Mouse (Mus musculus) adrenal gland, postnatal 4 days (tissue): ENCODE results near the gene Gm17657. TPM values are rescaled to one million over a fixed set of nuclear protein-coding genes. Genes with fewer than 3 reads are reported as not detected.
A peak's percentile ranks its signal among the peaks of the same experiment; 100 is the strongest.

Experiments
- DNase-seq, 2 experiments: peaks; one replicate each; pipeline ENCODE4 v3.0.0; 2021 to 2022; ENCODE audit warnings: low spot score in 2 of 2, mixed read lengths in 2 of 2
- long read RNA-seq, 2 experiments: library from polyadenylated mRNA; stranded (forward); transcript quantifications; one replicate each; pipeline ENCODE4 v2.0.0; 2021
- total RNA-seq, 2 experiments: library from RNA; stranded (reverse); gene quantifications; 2 replicates each; pipeline ENCODE4 v1.2.3; 2021

The Gm17657 gene
- not detected for total RNA-seq
- long read RNA-seq, experiment 1, result 0 reads
- long read RNA-seq, experiment 2, result 0 reads

DNA sequence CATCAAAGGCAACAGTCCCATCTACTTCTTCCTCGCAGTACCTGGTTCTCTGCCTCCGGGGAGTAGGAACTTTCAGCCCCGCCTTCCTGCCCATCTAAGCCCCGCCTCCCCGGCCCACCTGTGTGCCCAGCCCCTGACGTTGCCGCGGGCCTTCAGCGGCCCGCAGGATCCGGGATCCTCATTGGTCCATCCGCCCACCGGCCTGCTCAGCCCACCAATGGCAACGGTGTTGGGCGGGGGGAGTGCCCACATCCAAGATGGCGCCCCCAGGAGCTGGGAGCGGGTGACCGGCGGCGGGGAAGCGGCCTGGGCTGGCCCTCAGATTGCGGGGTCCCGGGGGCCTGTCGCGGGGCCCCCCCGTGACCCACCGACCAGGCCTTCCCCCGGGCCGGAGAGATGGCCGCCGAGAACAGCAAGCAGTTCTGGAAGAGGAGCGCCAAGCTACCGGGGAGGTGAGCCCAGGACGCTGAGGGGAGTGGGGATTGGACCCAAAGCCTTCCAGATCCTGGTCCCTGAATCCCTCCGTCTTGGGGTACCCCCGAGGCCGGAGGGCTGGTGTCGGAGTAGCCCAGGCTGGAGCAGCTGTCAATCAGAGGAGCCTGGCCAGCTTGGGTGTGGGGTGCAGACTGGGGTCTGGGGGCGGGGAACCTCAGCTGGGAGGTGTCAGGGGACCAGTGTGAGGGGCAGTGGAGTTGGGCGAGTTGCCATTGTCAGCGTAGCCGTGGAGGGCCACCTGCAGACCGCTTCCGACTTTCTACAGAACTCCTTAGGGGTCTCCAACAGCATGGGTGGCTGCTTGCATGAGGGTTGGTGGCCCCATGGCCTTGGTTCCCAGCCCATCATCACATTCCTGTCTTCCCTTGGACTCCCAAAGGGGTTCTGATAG is at the start of gene Gm17657, which contains the start of gene Tbc1d22b:
TSS of gene Gm17657 (minus strand) at position 96 of the 886 bp plus-strand sequence.
TSS of gene Tbc1d22b (plus strand) at position 243 of the 886 bp plus-strand sequence.
- peak; percentile 84 to 89 for DNase-seq

DNA sequence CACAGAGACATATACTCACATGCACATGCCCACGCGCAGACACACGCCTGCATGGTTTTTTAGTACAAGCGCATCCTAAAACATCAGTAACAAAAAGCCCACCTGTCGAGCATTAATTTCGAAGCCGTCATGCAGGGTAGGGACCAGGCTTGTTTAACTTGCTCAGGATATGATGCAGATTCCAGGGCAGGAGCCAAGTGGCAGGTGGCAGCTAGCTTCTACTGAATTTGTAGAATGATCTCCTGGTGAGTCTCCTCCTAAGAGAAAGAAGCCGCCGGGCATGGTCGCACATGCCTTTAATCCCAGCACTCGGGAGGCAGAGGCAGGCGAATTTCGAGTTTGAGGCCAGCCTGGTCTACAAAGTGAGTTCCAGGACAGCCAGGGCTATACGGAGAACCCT is 49.6 kb upstream of the Gm17657 start:
- DNase-seq, result no peak

DNA sequence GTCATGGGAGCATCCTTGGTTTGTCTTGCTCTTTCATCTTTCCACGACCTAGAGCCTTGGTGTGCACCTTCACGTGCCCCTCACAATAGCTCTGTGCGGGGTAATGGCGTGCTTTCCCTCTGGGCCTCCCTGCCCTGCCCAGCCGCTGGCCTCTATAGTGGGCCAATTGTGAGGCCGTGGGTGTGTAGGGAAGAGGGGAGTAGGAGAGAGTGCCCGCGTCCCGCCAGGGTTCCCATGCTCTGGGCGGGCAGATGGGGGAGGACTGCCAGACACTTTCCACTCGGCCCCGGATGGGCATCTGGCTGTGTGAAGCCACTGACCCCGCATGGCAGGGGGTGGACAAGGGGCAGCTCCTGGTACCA is 47.3 kb upstream of the Gm17657 start:
- DNase-seq, result no peak

DNA sequence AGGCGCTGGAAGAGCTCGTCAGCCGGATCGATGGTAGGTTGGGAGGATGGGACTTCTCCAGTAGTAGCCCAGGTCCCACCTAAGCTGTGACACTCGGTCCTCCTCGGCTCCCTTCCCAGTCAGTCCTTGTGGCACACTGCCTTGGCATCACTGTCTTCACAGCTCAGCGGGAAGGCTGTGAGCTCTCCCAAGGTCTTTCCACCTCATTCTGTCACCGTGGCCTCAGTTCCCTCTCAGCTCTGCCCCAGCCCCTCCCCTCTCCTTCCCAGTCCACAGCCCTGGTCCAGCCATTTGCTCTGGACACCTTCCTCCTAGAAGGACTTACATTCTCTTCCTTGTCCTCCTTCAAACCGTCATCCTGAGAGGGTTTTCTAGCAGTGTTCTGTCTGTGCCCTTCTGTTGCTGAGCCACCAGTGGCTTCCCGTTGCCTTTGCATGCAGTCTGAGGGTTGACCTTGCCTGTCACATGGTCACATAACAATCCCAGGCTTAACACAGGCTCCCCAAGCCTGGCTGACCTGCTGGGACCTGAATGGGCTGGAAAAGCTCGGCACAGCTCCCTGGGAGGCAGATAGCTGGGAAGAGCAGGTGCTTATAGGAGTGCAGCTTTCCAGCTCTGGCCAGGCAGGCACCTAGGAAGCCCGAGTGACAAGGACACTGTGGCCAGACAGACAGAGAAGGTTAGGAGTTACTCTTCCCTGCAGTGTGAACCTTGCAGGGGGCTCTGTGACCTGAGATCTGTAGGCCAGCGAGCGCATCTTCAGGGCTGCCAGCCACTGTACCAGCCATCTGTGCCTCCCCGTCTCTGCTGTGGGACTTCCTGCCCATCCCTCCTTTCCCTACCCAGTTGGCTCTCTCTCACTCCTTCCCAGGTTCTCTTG is 46.7 kb upstream of the Gm17657 start:
- DNase-seq, result no peak

DNA sequence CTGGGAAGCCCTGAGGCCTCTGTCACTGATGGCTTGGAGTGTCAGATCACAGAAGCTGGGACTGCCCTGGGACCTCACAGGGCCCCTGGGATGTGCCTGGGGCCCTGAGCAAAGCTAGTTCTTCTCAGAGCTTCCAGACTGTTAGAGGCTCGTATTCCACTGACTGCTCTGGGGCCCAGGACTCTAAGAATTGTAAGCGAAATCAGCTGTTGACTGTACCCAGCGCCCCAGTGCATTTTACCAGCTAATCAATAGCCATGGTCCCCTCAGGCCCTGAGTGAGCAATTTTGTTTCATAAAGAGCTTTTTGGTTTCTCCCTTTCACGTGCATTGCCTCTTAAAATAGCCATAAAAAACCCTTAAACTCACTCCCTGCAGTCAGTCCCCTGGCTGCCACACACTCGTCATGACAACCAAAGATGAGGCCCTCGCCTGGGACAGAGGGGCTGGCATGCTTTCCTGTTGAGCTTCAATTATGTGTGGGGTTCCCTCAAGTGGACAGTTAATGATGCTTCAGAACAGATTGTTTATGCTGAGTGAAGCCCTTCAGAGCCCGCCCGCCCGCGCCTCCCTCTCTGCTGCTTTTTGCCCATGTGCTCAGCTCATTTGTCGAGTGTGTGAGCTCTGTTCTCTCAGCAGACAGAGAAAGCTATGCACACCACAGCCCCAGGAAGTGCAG is 39.9 kb upstream of the Gm17657 start:
- DNase-seq, result no peak

DNA sequence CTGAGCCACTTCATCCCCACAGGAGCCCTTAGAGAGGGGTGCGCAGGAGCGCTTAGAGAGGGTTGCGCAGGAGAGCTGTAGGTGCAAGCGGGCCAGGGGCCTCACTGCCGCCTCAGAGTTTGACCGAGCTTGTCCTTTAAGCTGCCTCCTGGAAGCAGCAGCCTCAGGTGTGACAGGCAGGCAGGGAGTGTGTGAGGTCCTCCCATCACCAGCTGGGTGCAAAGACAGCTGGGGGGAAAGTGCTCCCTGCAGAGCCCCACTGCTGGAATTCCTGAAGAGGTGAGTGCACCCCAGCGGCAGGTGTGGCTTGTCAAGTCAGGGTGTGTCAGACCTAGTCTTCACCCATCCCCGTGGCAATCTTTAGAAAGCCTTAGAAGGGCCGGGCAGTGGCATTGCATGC is 37.5 kb upstream of the Gm17657 start:
- no peak for DNase-seq

DNA sequence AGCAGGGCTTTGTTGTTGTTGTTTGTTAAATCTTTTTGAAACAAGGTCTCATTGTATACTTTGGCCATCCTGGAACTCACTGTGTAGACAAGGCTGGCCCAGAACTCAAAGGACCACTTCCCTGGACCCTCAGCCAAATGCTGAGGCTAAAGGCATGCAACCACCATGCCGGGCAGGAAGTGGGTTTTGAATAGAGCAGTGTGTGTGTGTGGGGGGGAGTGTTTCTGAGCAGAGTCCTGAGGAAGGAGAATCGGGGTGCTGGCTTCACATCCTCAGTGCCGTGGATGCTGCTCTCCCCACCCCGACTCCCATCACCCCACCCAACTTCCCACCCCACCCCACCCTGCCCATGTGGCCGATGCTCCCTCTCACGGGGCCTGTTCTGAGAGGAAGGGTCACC is 36.0 kb upstream of the Gm17657 start:
- DNase-seq, result no peak

DNA sequence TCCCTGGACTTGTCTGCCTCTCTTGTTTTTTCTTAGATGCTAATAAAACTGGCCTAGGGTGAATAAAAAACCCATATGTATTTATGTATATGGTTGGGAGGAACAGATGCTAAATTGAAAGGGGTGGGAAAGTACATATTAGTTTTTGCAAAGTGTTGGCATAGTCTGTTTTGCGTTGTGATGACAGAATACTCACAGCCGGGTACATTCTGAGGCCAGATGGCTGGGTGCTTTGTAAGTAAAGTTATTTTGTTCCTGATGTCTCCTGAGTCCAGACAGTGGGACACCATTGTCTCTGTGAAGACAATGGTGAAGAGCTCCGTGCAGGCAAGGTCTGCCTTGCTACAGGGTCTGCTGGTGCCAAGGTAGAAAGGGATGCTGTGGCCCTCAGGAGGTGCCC is 35.3 kb upstream of the Gm17657 start:
- DNase-seq, result no peak

DNA sequence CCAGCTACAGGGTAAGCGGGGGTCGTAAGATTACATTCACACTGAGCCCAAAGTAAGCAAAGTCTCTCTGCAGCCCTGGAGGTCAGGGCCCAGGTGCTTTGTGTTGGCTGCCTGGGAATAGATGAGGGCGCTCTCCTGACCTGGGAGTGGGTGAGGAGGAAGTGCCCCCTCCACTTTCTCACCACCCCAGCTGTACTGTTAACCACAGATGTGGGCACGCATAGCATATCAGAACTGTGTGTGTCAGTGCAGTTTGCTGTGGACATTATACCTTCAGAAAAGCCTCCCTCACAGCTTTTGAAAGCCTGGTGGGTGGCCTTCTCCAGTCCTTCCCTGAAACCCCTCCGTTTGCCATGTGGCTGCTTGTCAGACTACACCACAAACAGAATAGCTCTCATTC is 34.9 kb upstream of the Gm17657 start:
- no peak for DNase-seq

DNA sequence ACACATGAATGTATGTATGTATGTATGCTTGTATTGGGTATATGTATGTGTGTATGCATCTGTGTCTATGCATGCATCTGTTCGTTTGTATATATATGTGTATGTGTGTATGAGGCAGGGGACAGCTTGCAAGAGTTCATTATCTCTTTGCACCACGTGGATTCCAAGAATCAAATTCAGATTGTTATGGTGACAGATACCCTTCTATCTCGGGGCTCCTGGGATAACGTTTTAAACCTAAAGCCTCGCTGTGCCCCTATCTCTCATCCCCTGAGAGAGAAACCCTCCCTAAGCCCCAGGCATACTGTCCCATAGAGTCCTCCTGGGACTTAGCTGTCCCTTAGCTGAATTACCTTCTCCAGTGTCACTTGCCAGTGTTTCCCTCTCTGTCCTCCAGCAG is 34.1 kb upstream of the Gm17657 start:
- DNase-seq, result no peak

DNA sequence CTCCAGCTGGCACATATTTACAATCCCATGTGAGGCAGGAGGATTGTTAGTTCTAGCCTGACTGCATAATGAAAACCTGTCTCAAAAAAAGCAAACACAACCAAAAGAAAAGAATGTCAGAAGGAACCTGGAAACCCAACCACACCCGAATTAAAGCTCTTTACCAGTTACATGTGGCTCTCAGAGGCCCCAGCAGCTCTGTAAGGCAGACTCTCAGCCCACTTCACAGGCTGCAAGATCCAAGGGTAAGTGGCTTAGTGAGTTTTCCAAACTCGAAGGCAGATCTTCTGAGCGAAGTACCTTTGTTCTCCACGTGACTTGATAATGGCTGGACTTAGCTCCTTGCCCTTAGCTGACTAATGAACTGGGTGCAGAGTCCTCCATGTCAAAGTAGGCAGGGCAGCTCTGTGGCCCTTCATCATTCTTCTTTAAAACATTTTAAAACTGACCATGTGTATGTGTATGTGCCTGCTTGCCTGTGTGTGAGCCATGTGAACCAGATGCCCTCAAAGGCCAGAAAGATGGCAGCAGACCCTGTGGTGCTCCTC is 30.2 kb upstream of the Gm17657 start:
- no peak for DNase-seq

DNA sequence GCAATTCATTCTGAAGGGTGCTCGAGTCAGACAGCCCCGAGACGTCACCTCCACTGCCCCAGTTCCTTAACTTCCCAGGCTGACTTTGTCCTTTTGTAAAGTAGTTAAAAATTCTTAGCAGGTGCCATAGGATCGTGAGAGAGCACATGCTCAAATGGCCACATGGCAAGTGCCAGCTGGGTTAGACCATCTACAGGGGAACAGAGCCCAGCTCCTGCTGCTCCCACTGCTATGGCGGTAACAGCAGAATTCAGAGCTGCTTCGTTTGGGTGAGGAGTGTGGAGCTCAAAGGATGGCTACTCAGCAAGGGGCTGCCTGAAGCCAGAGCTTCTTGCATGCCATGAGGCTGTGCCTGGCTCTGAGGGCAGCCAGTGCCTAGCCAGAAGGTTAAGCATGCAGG is 20.4 kb upstream of the Gm17657 start:
- DNase-seq, result no peak

DNA sequence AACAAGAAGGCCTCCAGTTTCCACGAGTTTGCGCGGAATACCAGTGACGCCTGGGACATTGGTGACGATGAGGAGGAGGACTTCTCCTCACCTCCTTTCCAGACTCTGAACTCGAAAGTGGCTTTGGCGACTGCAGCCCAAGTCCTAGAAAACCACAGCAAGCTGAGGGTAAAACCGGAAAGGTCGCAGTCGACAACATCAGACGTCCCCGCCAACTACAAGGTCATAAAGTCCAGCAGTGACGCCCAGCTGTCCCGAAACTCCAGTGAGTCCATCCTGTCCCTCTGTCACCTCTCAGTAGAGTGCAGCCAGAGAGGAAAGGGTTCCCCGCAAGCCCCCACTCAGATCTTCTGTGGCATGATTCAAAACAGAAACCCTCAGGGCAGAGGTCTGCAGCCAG is 19.0 kb upstream of the Gm17657 start:
- DNase-seq, result no peak

DNA sequence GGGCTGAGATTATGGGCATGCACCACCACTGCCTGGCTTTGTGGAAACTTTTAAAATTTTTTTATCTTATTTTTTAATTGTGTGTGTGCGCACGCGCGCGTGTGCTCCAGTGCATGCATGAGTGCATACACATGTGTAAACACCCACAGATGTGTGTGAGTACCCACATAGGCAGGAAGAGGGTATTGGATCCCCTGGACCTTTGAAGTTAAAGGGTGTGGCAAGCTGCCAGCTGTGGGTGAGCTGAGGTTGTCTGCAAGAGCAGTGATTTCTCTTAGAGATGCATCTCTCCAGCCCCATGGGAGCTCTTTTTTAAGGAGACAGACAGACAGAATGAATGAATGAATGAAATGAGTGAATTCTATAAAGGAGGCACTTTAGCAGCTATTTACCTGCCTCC is 16.1 kb upstream of the Gm17657 start:
- no peak for DNase-seq

DNA sequence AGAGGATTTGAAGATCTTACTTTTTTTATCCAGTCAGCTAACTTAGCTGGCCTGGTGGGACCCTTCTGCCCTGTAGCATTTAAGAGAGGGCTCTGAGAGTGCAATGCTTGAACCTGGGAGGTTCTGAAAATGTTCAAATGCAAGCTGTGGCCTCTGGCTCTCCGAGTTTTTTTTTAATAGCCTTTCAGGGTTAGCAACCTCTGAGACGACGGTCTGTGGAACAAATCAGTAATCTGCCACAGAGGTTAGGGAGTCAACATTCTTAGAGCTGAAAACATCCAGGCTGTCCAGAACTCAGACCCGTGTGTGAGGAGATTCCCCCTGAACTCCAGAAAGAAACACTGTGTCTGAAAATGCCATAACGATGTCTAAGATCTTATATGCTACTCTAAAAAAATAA is 9.0 kb upstream of the Gm17657 start:
- no peak for DNase-seq

DNA sequence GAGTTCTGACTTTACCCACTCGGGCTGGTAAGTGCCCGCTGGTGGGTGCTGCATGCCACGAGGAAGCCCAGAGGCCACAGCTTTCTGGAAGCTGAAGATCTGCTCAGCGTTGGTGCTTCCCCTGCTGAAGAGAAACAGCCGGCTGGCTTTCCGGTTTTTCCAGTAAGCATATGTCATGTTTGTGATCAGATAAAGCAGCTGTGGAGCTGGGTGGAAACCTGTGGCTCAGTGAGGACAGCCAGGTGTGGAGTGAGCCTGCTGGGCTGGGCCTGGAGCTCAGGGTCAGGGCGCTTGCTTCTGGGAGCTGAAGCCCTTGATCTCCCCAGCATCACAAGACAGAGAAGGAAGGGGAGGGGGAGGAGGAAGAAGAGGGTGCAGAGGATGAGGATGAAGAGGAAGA is 7.5 kb upstream of the Gm17657 start:
- DNase-seq, result no peak

DNA sequence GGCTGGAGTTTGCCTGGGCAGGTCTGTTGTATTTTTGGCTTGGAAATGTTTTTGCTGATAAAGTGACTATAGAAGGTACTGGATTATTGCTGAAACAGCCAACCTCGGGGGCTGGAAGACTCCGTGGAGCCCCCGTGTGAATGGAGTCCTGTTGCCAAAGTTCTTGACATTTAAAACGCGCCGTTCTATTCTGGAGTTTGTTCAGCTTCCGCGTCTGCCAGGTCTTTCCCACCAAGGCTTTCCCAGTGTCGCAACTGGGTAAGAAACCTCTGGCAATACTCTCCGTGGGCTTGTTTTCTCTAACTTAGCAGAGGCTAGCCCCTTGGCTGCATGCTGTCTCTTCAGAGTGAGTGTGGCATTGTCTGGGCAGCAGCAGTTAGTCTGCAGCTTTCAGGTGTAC is 7.0 kb upstream of the Gm17657 start:
- DNase-seq, result no peak

DNA sequence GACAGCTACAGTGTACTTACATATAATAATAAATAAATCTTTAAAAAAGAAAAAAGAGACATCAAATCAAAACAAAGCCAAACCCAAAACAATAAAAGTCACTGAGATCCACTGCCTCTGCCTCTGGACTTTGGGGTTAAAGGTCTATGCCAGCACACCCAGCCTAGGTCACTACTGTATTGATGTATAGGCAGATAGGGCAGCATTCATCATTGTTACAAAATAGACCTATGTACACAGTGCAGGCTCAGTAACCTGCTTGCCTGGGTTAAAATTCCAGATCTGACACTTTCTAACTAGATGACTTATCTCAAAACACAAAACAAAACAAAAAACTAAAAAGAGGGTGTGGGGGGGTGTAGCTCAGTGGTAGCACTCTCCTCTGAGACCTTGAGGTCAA is 4.7 kb upstream of the Gm17657 start:
- no peak for DNase-seq

DNA sequence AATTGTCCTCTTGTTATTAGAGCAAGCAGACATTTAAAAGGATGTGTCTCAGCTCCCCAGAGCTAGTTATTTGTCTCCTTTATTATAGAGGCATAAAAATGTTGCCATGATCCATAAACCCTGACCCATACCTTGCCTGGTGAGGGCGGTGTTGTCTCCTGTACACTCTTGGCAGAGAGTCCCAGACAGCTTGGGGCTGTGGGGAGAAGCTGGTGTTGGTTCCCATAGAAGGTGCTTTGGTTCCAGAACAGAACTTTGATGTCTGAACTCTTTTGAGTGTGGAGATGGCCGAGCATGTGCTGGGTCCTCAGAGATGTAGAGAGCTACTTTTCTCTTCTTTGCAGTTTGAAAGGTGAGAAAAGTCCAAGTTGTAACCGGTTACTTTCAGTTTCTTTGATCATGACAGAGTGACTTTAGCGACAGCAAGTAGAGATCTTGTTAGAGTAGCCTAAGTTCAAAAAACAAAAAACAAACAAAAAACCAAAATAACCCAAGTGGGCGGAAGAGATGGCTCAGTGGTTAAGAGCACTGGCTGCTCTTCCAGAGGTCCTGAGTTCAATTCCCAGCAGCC is 2.8 kb upstream of the Gm17657 start, which contains the start of gene Tmem217:
TSS of gene Tmem217 (minus strand) at position 224 of the 571 bp plus-strand sequence.
- no peak for DNase-seq

DNA sequence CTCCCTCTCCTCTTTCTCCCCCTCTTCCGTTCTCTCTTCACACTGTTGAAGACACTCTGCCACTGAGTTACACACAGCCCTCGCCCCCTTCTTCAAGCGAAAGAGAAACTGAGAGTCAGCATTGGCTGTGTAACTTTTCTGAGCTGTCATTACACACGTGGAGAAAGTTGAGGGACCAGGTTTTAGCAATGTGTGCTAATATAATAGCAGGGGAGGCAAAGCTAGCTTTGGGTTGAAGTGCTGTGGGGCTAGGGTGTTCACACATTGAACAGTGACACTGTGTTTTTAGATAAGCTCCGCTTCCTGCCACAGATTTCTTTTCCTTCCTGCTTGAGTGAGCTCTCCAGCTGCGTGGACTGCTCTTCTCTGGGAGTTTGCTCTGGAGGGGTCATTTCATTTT is 1.6 kb upstream of the Gm17657 start:
- DNase-seq, result no peak

DNA sequence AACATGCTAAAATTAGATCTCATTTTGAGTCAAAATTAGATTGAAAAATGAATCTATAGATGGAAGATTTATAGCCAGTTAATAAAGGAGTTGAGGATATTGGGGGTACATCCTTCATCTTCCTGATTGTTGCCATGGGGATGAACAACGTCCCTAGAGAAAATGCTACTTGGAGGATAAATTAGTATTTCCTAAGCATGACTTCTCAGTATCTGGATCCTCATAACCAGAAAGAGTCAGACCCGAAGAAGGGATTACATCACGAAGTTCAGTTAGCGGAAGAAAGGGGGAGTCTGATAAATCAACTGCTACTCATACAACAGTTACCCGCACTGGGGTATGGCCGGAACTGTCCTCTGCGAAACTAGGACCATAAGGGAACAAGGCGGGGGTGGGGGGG is 444 bp downstream of the Gm17657 start:
- no peak for DNase-seq
